Mouse (Mus musculus) testis, adult 2 months (tissue): ENCODE measurements at regions not wholly inside any gene's neighbourhood (a gene's known extent, or its start where the extent isn't known, plus 50 kb on each side); places are given as distances from the start of the nearest gene placed in this dataset.

Source experiments
- CTCF ChIP-seq: fragments of 200-500 bp; IDR thresholded peaks from 2 replicates; pipeline ENCODE4 v1.5.1; 2012; ENCODE audit warnings: low read depth, mild to moderate bottlenecking, inconsistent platforms, low read length, moderate library complexity; ENCODE audit not compliant: control insufficient read depth, insufficient read depth, insufficient replicate concordance
- POLR2A ChIP-seq: fragments of 200-500 bp; IDR thresholded peaks from 2 replicates; pipeline ENCODE4 v1.6.1; 2012; ENCODE audit warnings: low read depth, mild to moderate bottlenecking, inconsistent platforms, low read length, moderate library complexity; ENCODE audit not compliant: control insufficient read depth

- TF ChIP-seq POLR2A (no peak), CTCF (no peak)
These were observed 194.4 kb upstream of the Dapk1 start for GRCm38 (mm10) chr13:60407344-60407743.
